Mouse (Mus musculus): Measurements from ENCODE around the gene Kif15. TPM values are rescaled to one million over a fixed set of nuclear protein-coding genes. Genes with fewer than 3 reads are reported as not detected.

The Kif15 gene
- polyA plus RNA-seq, 1 experiment from 2014 or later = 26.9 TPM

DNA sequence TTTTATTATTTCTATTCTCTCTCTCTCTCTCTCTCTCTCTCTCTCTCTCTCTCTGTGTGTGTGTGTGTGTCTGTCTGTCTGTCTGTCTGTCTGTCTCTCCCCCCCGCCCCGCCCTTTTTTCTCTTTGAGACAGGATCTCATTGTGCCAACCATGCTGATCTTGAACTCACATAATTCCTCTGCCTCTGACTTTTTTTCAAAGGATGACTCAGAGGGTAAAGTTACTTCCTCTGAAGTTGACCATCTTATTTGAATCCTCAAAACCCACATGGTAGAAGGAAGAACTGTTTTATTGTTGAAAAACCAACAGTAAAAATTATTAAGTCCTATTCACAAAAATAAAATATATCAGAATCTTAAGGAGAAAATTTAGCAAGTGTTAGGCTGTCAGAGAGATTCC lies 53.9 kb downstream of the Kif15 start:
- Histone ChIP-seq H3K4me3 (ENCODE audit: low read depth, low read length) (no peak overlapping the region), H3K4me2 (ENCODE audit: low read depth, low read length) (no peak overlapping the region), H3K36me3 (ENCODE audit: control insufficient read depth, insufficient read depth) (peaks cover 77% of the 10 kb centered on the region), H3K9me3 (replicated peaks; ENCODE audit: control insufficient read depth, low read length) (no peaks in the 10 kb centered on the region), H3K27me3 (ENCODE audit: control insufficient read depth, insufficient read depth, low read depth, low read length) (no peaks in the 10 kb centered on the region), H3K27ac (ENCODE audit: low read length) (no peak overlapping the region), H3K9ac (ENCODE audit: low read depth, low read length) (no peak overlapping the region), H3K4me1 (ENCODE audit: control insufficient read depth, low read depth, low read length) (no peaks in the 10 kb centered on the region)
- 95% methylated on average over 2 of the region's 2 CpGs for WGBS (ENCODE audit: insufficient replicate concordance)
- ATAC-seq (ENCODE audit: low read depth) = no peak

DNA sequence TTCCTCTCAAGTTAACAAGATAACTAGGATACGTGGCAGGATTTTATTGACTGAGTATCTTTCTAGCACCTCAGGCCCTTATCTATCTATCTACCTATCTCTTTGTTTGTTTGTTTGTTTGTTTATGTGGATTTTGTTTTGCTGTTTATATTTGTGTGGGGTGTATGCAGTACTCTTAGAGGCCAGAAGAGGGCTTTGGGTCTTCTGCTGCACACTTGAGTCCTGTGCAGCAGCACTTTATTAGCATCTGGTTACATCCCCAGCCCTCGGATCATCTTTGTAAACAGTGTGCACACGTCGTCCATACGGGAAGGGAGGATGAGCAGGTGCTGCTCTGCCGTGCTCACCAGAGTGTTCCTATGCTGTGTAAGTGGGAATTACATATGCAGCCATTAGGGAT lies 55.2 kb downstream of the Kif15 start:
- H3K9ac ChIP-seq (ENCODE audit: low read depth, low read length) = no peak overlapping the region
- peaks cover 78% of the 10 kb centered on the region for H3K36me3 ChIP-seq (ENCODE audit: control insufficient read depth, insufficient read depth)
- no peak overlapping the region for H3K4me3 ChIP-seq (ENCODE audit: low read depth, low read length)
- no peak overlapping the region for H3K27ac ChIP-seq (ENCODE audit: low read length)
- H3K4me2 ChIP-seq (ENCODE audit: low read depth, low read length) = no peak overlapping the region
- no peaks in the 10 kb centered on the region for H3K27me3 ChIP-seq (ENCODE audit: control insufficient read depth, insufficient read depth, low read depth, low read length)
- no peak for ATAC-seq (ENCODE audit: low read depth)
- WGBS (ENCODE audit: insufficient replicate concordance) = 81% methylated on average over 6 of the region's 6 CpGs
- no peaks in the 10 kb centered on the region for H3K4me1 ChIP-seq (ENCODE audit: control insufficient read depth, low read depth, low read length)
- no peaks in the 10 kb centered on the region for H3K9me3 ChIP-seq (replicated peaks; ENCODE audit: control insufficient read depth, low read length)

DNA sequence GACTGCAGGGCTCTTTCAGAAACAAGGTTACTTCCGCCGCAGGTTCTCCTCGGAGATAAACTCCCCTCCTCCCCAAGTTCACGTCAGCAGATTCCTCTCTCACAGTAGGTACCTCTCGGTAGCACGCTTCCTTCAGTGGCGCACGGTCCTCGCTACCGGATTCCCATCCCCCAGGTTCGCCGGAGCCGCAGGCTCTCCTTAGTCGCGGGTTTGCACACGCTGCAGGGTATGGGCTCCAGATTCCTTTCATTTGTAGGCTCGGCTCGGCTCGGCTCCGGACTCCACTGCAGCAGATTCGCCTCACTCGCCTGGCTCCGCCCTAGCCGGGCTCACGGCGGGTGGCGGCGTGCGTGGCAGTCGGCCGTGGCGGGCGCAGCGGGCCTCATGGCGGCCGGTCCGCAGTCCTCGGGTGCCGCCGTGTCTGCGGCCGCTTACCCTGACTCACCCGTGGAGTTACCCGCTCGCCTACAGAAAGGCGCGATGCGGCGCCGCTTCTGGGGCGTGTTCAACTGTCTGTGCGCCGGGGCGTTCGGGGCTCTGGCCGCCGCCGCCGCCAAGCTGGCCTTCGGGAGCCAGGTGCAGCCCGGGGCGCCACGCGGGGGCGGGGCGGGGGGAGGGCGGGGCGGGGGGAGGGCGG lies 70.3 kb downstream of the Kif15 start, which contains the start of gene Tmem42:
Gene Tmem42, plus strand, starts transcription at position 332 of the 637 bp plus-strand sequence.
- Histone ChIP-seq H3K4me2 (ENCODE audit: low read depth, low read length) (peak within 1 kb of the TSS; percentile 89), H3K27ac (ENCODE audit: low read length) (peak within 1 kb of the TSS; percentile 86), H3K27me3 (ENCODE audit: control insufficient read depth, insufficient read depth, low read depth, low read length) (no peaks in the 10 kb centered on the region), H3K36me3 (ENCODE audit: control insufficient read depth, insufficient read depth) (peaks cover 19% of the 10 kb centered on the region), H3K4me1 (ENCODE audit: control insufficient read depth, low read depth, low read length) (peaks cover 13% of the 10 kb centered on the region), H3K4me3 (ENCODE audit: low read depth, low read length) (peak within 1 kb of the TSS; percentile 84), H3K9me3 (replicated peaks; ENCODE audit: control insufficient read depth, low read length) (no peaks in the 10 kb centered on the region), H3K9ac (ENCODE audit: low read depth, low read length) (peak within 1 kb of the TSS; percentile 75)
- peak; percentile 95 for ATAC-seq (ENCODE audit: low read depth)
- WGBS (ENCODE audit: insufficient replicate concordance) = 0% methylated on average over 60 of the region's 69 CpGs

DNA sequence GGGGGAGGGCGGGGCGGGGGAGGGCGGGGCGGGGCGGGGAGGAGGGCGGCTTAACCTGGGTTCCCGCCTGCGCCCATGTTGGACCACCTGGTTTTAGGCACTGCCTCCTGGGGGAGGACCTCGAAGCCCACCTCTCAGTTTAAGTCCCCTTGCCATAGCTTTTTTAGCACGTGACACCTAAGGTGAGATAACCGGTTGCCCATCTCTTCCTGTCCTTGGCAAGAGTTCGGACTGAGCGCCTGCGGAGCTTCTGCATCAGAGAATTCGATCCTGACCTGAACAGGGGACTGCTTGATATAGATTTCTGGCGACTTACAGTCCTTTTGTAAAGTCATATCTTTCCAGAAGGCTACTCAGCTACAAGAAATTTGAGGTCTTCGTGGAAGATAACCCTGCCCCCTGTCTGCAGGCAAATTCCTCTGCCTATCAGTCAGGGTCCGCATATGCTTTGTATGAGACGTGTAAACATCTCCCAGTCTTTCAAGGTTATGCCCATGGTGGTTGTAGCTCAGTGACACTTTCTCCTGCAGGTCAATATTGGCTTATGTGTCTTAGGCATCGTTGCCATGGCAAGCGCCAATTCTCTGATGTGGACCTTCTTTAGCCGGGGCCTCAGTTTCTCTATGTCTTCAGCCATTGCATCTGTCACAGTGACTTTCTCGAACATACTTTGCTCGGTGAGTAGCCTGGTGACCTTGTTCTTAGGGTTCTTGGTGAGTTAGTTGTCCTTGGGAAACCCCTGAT lies 71.0 kb downstream of the Kif15 start:
- peak overlapping the region; percentile 89 for H3K4me2 ChIP-seq (ENCODE audit: low read depth, low read length)
- no peaks in the 10 kb centered on the region for H3K9me3 ChIP-seq (replicated peaks; ENCODE audit: control insufficient read depth, low read length)
- peaks cover 12% of the 10 kb centered on the region for H3K36me3 ChIP-seq (ENCODE audit: control insufficient read depth, insufficient read depth)
- no peak for ATAC-seq (ENCODE audit: low read depth)
- H3K9ac ChIP-seq (ENCODE audit: low read depth, low read length) = peak overlapping the region; percentile 50
- no peak overlapping the region for H3K27ac ChIP-seq (ENCODE audit: low read length)
- peaks cover 13% of the 10 kb centered on the region for H3K4me1 ChIP-seq (ENCODE audit: control insufficient read depth, low read depth, low read length)
- no peaks in the 10 kb centered on the region for H3K27me3 ChIP-seq (ENCODE audit: control insufficient read depth, insufficient read depth, low read depth, low read length)
- H3K4me3 ChIP-seq (ENCODE audit: low read depth, low read length) = peak overlapping the region; percentile 84
- 34% methylated on average over 18 of the region's 24 CpGs for WGBS (ENCODE audit: insufficient replicate concordance)

DNA sequence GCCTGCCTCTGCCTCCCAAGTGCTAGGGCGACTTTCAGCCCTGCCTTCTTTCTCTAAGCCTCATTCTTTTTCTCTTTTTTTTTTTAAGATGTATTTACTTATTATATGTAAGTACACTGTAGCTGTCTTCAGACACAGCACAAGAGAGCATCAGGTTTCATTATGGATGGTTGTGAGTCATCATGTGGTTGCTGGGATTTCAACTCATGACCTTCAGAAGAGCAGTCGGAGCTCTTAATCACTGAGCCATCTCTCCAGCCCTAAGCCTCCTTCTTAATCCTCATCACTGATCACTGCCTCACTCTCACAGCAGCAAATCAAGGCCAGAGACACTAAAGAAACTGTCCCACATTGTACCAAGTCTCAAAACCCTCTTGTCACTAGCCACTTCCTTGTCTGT lies 73.4 kb downstream of the Kif15 start:
- WGBS (ENCODE audit: insufficient replicate concordance) = 60% methylated on average over 2 of the region's 2 CpGs
- Histone ChIP-seq H3K27me3 (ENCODE audit: control insufficient read depth, insufficient read depth, low read depth, low read length) (no peaks in the 10 kb centered on the region), H3K4me3 (ENCODE audit: low read depth, low read length) (no peak overlapping the region), H3K36me3 (ENCODE audit: control insufficient read depth, insufficient read depth) (no peaks in the 10 kb centered on the region), H3K4me1 (ENCODE audit: control insufficient read depth, low read depth, low read length) (peaks cover 13% of the 10 kb centered on the region), H3K27ac (ENCODE audit: low read length) (no peak overlapping the region), H3K4me2 (ENCODE audit: low read depth, low read length) (no peak overlapping the region), H3K9ac (ENCODE audit: low read depth, low read length) (no peak overlapping the region), H3K9me3 (replicated peaks; ENCODE audit: control insufficient read depth, low read length) (no peaks in the 10 kb centered on the region)
- no peak for ATAC-seq (ENCODE audit: low read depth)

DNA sequence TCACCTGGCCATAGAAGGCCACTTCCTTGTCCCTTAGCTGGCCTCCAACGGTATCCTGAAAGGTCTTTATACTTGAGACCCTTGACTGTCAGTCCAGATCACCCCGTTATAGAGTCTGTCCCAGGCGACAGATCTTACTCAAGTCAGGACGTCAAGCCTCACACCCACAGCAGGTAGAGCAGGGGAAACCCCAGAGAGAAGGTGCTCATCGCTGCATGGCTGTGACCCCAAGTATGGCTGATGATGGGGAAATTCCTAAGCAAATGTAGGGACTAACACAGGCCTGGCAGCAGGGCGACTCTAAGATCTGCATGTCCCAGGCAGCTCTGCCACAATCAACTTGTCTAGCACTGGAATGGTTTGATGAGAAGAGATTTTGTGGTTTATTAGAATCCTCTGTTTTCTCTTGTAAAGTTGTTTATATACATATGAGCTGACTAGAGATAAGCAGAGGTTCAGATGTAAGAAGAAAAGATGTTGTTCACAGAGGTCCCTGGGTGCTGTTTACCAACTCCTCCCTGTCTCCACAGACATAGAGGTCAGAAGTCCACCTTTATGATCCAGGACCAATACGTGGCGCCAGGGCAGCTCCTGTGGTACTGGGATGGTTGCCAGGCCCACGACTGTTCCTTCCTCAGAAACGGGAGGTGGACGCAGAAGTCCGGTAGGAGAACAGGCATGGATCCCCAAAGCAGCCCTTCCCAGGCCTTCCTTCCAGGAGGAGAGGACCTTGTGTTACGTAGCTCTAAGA lies 80.8 kb downstream of the Kif15 start:
- no peak overlapping the region for H3K4me3 ChIP-seq (ENCODE audit: low read depth, low read length)
- H3K9ac ChIP-seq (ENCODE audit: low read depth, low read length) = no peak overlapping the region
- no peaks in the 10 kb centered on the region for H3K27me3 ChIP-seq (ENCODE audit: control insufficient read depth, insufficient read depth, low read depth, low read length)
- no peaks in the 10 kb centered on the region for H3K36me3 ChIP-seq (ENCODE audit: control insufficient read depth, insufficient read depth)
- H3K4me1 ChIP-seq (ENCODE audit: control insufficient read depth, low read depth, low read length) = no peaks in the 10 kb centered on the region; the same call in 1 of the 2 replicates
- ATAC-seq (ENCODE audit: low read depth) = peak; percentile 37; the same call in 1 of the 2 replicates
- no peak overlapping the region for H3K4me2 ChIP-seq (ENCODE audit: low read depth, low read length)
- H3K9me3 ChIP-seq (replicated peaks; ENCODE audit: control insufficient read depth, low read length) = no peaks in the 10 kb centered on the region
- no peak overlapping the region for H3K27ac ChIP-seq (ENCODE audit: low read length)
- 63% methylated on average over 13 of the region's 13 CpGs for WGBS (ENCODE audit: insufficient replicate concordance)

DNA sequence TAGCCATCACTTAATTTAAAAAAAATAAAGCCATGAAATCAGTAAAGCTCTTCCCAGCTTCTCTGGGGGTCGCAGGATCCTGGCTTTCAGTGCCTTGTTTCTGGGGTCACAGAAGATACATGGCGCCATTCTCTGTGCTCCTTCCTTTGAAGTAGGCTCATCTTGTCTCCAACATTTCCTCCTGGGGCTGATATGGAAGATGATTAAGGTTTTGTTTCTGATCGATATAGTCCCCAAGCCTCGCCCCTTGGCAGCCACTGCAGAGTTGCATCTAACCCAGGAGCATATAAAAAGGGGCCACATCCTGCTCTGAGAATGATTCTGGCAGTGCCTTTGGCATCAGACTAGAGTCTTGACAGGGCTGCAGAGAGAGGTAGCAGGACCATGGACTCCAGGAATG lies 83.6 kb downstream of the Kif15 start, which contains the start of gene Tgm4:
Gene Tgm4, plus strand, starts transcription at position 301 of the 400 bp plus-strand sequence.
- H3K36me3 ChIP-seq (ENCODE audit: control insufficient read depth, insufficient read depth) = no peaks in the 10 kb centered on the region
- H3K4me3 ChIP-seq (ENCODE audit: low read depth, low read length) = no peak within 1 kb of the TSS
- H3K4me1 ChIP-seq (ENCODE audit: control insufficient read depth, low read depth, low read length) = no peaks in the 10 kb centered on the region; the same call in 1 of the 2 replicates
- H3K4me2 ChIP-seq (ENCODE audit: low read depth, low read length) = no peak within 1 kb of the TSS
- H3K27me3 ChIP-seq (ENCODE audit: control insufficient read depth, insufficient read depth, low read depth, low read length) = no peaks in the 10 kb centered on the region
- ATAC-seq (ENCODE audit: low read depth) = no peak
- H3K27ac ChIP-seq (ENCODE audit: low read length) = no peak within 1 kb of the TSS
- no peaks in the 10 kb centered on the region for H3K9me3 ChIP-seq (replicated peaks; ENCODE audit: control insufficient read depth, low read length)
- H3K9ac ChIP-seq (ENCODE audit: low read depth, low read length) = no peak within 1 kb of the TSS
- 57% methylated on average over 4 of the region's 4 CpGs for WGBS (ENCODE audit: insufficient replicate concordance)

DNA sequence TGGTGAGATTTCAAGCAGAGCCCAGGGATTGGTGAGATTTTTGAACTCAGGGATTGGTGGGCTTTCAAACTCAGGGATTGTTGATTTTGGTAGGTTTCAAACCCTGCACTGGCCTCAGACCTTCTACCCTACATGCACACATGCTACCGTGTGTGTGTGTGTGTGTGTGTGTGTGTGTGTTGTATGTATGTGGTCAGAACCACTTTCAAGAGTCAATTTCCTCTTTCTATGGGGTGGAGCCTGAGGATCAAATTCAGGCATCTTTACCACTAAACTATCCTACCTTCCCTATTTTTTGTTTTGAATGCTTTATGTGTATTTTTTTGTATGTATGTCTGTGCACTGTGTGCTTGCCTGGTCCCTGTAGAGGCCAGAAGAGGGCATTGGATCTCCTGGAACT lies 96.8 kb downstream of the Kif15 start:
- Histone ChIP-seq H3K4me3 (ENCODE audit: low read depth, low read length) (no peak overlapping the region), H3K36me3 (ENCODE audit: control insufficient read depth, insufficient read depth) (no peaks in the 10 kb centered on the region), H3K27me3 (ENCODE audit: control insufficient read depth, insufficient read depth, low read depth, low read length) (no peaks in the 10 kb centered on the region), H3K9ac (ENCODE audit: low read depth, low read length) (no peak overlapping the region), H3K4me1 (ENCODE audit: control insufficient read depth, low read depth, low read length) (no peaks in the 10 kb centered on the region), H3K4me2 (ENCODE audit: low read depth, low read length) (no peak overlapping the region), H3K27ac (ENCODE audit: low read length) (no peak overlapping the region), H3K9me3 (replicated peaks; ENCODE audit: control insufficient read depth, low read length) (no peaks in the 10 kb centered on the region)
- ATAC-seq (ENCODE audit: low read depth) = no peak
- 29% methylated on average over 1 of the region's 1 CpGs for WGBS (ENCODE audit: insufficient replicate concordance)

Measured in liver, embryonic 16.5 days (tissue).